Mouse (Mus musculus) brain, embryonic 14.5 days (tissue): ENCODE results near the gene Arl5c.
"Not testable (repeated sequence)": the region's sequence is repeated elsewhere in the genome, so short reads cannot be mapped to it uniquely, and the experiment has no call there.

ENCODE experiments used
- CTCF ChIP-seq: fragments of 200-500 bp; IDR thresholded peaks from 2 replicates; pipeline ENCODE4 v1.5.1; 2012; ENCODE audit warnings: inconsistent platforms, mild to moderate bottlenecking, moderate library complexity, borderline replicate concordance; ENCODE audit not compliant: insufficient read depth, insufficient read length; ENCODE audit errors: extremely low read depth
- POLR2A ChIP-seq: fragments of 200-500 bp; IDR thresholded peaks from 2 replicates; pipeline ENCODE4 v1.6.1; 2012; ENCODE audit warnings: mild to moderate bottlenecking, inconsistent platforms, borderline replicate concordance; ENCODE audit not compliant: poor library complexity, insufficient read depth, insufficient read length, severe bottlenecking; ENCODE audit errors: extremely low read depth

DNA sequence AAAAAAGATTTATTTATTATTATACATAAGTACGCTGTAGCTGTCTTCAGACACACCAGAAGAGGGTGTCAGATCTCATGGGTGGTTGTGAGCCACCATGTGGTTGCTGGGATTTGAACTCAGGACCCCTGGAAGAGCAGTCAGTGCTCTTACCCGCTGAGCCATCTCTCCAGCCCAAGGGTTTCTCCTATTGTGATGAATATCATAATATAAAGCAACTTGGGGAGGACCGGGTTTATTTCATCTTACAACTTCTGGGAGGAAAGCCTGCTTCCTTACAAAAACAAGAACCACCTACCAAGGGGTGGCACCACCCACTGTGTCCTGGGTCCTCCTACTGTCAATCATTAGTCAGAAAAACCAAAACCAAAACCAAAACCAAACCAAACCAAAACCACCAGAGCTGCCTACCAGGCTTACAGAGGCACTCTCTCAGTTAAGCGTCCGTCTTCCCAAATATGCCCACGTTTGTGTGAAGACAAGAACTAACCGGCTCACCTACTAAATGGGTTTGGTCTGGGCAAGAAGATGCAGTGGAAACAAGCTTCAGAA lies 50.2 kb downstream of the Arl5c start:
- not testable (repeated sequence) for TF ChIP-seq CTCF, POLR2A
